Mouse (Mus musculus): ENCODE measurements around the gene Dact3.

- TF ChIP-seq POLR2A (IDR thresholded peaks at IDR 0.05; ENCODE audit: borderline replicate concordance, extremely low read depth, insufficient read depth, insufficient read length, poor library complexity, severe bottlenecking) (no peak), CTCF (IDR thresholded peaks at IDR 0.05; ENCODE audit: borderline replicate concordance, extremely low read depth, insufficient read depth, insufficient read length) (no peak)
Observed at GRCm38 (mm10) chr7:16890944-16891343, 15.8 kb downstream of the Dact3 start.
